Mouse (Mus musculus): ENCODE measurements around the gene Sult6b1. TPM values are rescaled to one million over a fixed set of nuclear protein-coding genes. Genes with fewer than 3 reads are reported as not detected.

Gene Sult6b1
- polyA plus RNA-seq, 1 experiment = not detected

DNA sequence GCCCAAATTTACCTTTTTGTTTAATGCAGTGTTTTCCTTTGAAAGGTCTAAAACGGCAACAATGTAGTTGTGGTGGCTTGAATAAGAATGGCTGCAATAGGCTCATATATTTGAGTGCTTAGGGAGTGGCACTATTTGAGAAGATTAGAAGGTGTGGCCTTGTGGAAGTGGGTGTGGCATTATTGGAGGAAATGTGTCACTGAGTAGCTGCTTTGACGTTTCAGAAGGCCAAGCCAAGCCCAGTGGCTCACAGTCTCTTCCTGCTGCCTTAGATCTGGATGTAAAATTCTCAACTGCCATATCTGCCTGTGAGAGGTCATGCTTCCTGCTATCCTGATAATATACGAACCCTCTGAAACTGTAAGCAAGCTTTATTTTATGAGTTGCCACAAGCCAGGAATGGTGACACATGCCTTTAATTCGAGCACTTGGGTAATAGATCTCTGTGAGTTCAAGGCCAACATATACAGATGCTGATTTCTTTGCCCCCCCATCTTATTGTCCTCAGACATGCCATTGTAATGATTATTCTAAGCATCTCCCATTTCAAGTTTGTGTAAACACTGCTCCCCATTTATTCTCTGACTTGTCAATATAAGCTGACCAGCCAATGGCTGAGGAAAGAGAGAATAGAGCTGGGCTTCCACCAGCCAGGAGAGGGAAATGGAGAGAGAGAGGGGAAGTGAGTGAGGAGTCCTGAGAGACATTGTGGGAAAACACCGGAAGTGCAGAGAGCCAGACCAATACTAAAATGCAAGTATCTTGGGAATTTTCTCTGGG, 21.3 kb downstream of the Sult6b1 start:
- Histone ChIP-seq H3K36me3 (ENCODE audit: control insufficient read depth, insufficient read depth, low read length) (no peaks in the 10 kb centered on the region), H3K4me1 (ENCODE audit: control insufficient read depth, insufficient read depth, insufficient read length, low read length) (peaks cover 3% of the 10 kb centered on the region; the same call in 1 of the 2 replicates), H3K4me3 (ENCODE audit: low read depth, low read length) (no peak overlapping the region), H3K27me3 (ENCODE audit: control insufficient read depth, insufficient read depth, low read length) (no peaks in the 10 kb centered on the region), H3K27ac (ENCODE audit: insufficient read depth, low read depth, low read length) (no peak overlapping the region)
- TF ChIP-seq POLR2A (IDR thresholded peaks at IDR 0.05; ENCODE audit: low read depth, low read length) (no peak), CTCF (IDR thresholded peaks at IDR 0.05; ENCODE audit: extremely low read depth, insufficient read length, insufficient replicate concordance, low read depth, low read length) (no peak)
- WGBS = 80% methylated on average over 5 of the region's 5 CpGs

- no peak overlapping the region for H3K4me3 ChIP-seq (ENCODE audit: low read depth, low read length)
- H3K4me1 ChIP-seq (ENCODE audit: control insufficient read depth, insufficient read depth, insufficient read length, low read length) = peaks cover 3% of the 10 kb centered on the region; the same call in 1 of the 2 replicates
- H3K27ac ChIP-seq (ENCODE audit: insufficient read depth, low read depth, low read length) = no peak overlapping the region
- peaks cover 5% of the 10 kb centered on the region for H3K36me3 ChIP-seq (ENCODE audit: control insufficient read depth, insufficient read depth, low read length)
- TF ChIP-seq CTCF (IDR thresholded peaks at IDR 0.05; ENCODE audit: extremely low read depth, insufficient read length, insufficient replicate concordance, low read depth, low read length) (no peak), POLR2A (IDR thresholded peaks at IDR 0.05; ENCODE audit: low read depth, low read length) (no peak)
- WGBS = 88% methylated on average over 4 of the region's 4 CpGs
- no peaks in the 10 kb centered on the region for H3K27me3 ChIP-seq (ENCODE audit: control insufficient read depth, insufficient read depth, low read length)
These were observed 23.5 kb downstream of the Sult6b1 start for GRCm38 (mm10) chr17:78883291-78883690.

DNA sequence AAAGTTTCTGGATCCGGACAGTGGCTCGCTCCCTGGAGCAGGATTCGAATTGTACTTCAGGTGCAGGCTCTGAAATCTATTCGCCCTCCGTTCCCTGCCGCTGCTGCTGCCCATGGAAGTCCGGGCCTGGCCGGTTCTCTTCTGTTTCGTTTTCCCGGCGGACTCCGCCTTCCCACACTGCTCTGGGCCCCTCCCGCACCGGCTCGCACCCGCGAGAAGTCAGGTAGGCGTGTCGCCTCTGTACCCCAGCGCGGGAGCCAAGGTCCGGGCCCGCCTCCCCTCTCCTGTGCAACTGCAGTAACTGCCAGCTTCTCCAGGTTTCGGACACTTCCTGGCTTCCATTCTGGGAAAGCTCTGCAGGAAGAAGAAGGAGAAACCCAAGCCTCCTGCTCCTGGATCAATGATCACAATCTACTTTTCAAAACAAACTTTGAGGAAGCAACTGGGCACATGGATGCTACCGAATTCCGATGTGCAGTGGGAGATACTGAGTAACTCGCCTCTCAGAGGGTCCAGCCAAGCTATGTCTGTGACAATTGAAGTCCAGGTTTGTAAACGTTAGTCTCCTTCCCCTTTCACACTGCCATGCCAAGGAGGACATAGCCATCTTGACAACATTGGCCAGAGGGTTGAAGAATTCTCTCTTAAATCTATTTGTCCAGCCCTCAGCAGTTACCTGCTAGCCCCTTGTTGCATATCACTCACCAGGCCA, 24.2 kb downstream of the Sult6b1 start, which contains the start of gene Eif2ak2:
Gene Eif2ak2 (minus strand): TSS at position 173 of the 712 bp plus-strand sequence.
- 1% methylated on average over 28 of the region's 28 CpGs for WGBS

GRCm38 (mm10) chr17:78881878-78882304, 24.9 kb downstream of the Sult6b1 start:
- peaks cover 3% of the 10 kb centered on the region; the same call in 1 of the 2 replicates for H3K4me1 ChIP-seq (ENCODE audit: control insufficient read depth, insufficient read depth, insufficient read length, low read length)
- no peaks in the 10 kb centered on the region for H3K27me3 ChIP-seq (ENCODE audit: control insufficient read depth, insufficient read depth, low read length)
- WGBS = 3% methylated on average over 5 of the region's 7 CpGs
- peak overlapping the region; percentile 89 for H3K27ac ChIP-seq (ENCODE audit: insufficient read depth, low read depth, low read length)
- peak overlapping the region; percentile 78 for H3K4me3 ChIP-seq (ENCODE audit: low read depth, low read length)
- TF ChIP-seq CTCF (IDR thresholded peaks at IDR 0.05; ENCODE audit: extremely low read depth, insufficient read length, insufficient replicate concordance, low read depth, low read length) (no peak), POLR2A (IDR thresholded peaks at IDR 0.05; ENCODE audit: low read depth, low read length) (no peak)
- H3K36me3 ChIP-seq (ENCODE audit: control insufficient read depth, insufficient read depth, low read length) = peaks cover 15% of the 10 kb centered on the region

More for the DNA sequence above, 24.2 kb downstream of the Sult6b1 start, which contains the start of gene Eif2ak2:
- Histone ChIP-seq H3K4me3 (ENCODE audit: low read depth, low read length) (peak within 1 kb of the TSS; percentile 78), H3K4me1 (ENCODE audit: control insufficient read depth, insufficient read depth, insufficient read length, low read length) (peaks cover 3% of the 10 kb centered on the region; the same call in 1 of the 2 replicates), H3K27ac (ENCODE audit: insufficient read depth, low read depth, low read length) (peak within 1 kb of the TSS; percentile 89), H3K36me3 (ENCODE audit: control insufficient read depth, insufficient read depth, low read length) (peaks cover 12% of the 10 kb centered on the region), H3K27me3 (ENCODE audit: control insufficient read depth, insufficient read depth, low read length) (no peaks in the 10 kb centered on the region)
- TF ChIP-seq CTCF (IDR thresholded peaks at IDR 0.05; ENCODE audit: extremely low read depth, insufficient read length, insufficient replicate concordance, low read depth, low read length) (no peak), POLR2A (IDR thresholded peaks at IDR 0.05; ENCODE audit: low read depth, low read length) (peak; percentile 90)

DNA sequence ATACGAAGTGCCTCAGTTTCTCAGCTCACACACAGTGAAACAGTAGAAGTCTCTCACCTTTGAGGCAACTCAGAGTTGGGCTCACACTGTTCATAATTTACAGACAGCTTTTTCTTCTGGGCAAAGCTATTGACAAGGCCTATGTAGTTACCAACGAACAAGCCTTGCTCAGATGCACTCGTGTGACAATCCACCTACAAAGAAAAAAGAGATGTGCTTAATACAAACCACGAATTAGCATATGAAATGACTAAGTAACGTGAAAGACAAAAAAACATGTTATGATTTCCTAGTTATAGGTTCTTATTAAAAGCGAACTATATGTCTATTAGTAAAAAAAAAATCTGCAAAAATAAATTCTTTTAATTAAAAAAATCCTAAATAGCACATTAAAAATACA, 32.9 kb downstream of the Sult6b1 start:
- Histone ChIP-seq H3K4me3 (ENCODE audit: low read depth, low read length) (no peak overlapping the region), H3K27me3 (ENCODE audit: control insufficient read depth, insufficient read depth, low read length) (no peaks in the 10 kb centered on the region), H3K4me1 (ENCODE audit: control insufficient read depth, insufficient read depth, insufficient read length, low read length) (no peaks in the 10 kb centered on the region), H3K27ac (ENCODE audit: insufficient read depth, low read depth, low read length) (no peak overlapping the region), H3K36me3 (ENCODE audit: control insufficient read depth, insufficient read depth, low read length) (peaks cover 60% of the 10 kb centered on the region)
- TF ChIP-seq CTCF (IDR thresholded peaks at IDR 0.05; ENCODE audit: extremely low read depth, insufficient read length, insufficient replicate concordance, low read depth, low read length) (no peak), POLR2A (IDR thresholded peaks at IDR 0.05; ENCODE audit: low read depth, low read length) (no peak)
- 94% methylated on average over 6 of the region's 6 CpGs for WGBS

DNA sequence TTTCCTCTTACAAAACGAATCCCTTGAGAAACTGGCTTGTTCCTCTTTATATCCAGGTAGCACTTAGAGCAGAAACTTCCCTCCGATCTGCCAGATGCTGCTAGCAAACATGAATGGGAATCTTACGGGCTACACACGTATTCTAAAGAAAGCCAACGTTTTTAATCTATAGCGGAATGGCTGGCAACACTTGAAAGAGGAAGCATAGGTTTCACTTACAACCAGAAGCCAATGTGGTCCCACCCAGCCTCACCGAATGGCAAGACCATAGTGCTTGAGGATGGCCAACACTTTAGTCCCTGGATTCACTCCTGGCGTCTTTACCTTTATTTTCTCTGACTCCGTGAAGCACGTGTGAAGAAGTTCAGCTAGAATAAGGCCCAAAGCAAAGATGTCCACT, 50.5 kb downstream of the Sult6b1 start:
- TF ChIP-seq POLR2A (IDR thresholded peaks at IDR 0.05; ENCODE audit: low read depth, low read length) (no peak), CTCF (IDR thresholded peaks at IDR 0.05; ENCODE audit: extremely low read depth, insufficient read length, insufficient replicate concordance, low read depth, low read length) (no peak)
- Histone ChIP-seq H3K27ac (ENCODE audit: insufficient read depth, low read depth, low read length) (no peak overlapping the region), H3K4me1 (ENCODE audit: control insufficient read depth, insufficient read depth, insufficient read length, low read length) (no peaks in the 10 kb centered on the region), H3K4me3 (ENCODE audit: low read depth, low read length) (no peak overlapping the region), H3K27me3 (ENCODE audit: control insufficient read depth, insufficient read depth, low read length) (no peaks in the 10 kb centered on the region), H3K36me3 (ENCODE audit: control insufficient read depth, insufficient read depth, low read length) (peaks cover 57% of the 10 kb centered on the region)
- 89% methylated on average over 10 of the region's 10 CpGs for WGBS

All from small intestine, adult 2 months (tissue).